Mouse (Mus musculus) adrenal gland, adult (tissue): ENCODE results near the gene Armc10.
A peak's percentile ranks its signal among the peaks of the same experiment; 100 is the strongest.
"Not testable (repeated sequence)": the region's sequence is repeated elsewhere in the genome, so short reads cannot be mapped to it uniquely, and the experiment has no call there.

Source experiments
- DNase-seq, 2 experiments: peaks; one replicate each; pipeline ENCODE4 v3.0.0; 2022 to 2023; ENCODE audit warnings: low spot score in 1 of 2; ENCODE audit not compliant: inconsistent age in 2 of 2

The Armc10 gene

GRCm38 (mm10) chr5:21702009-21702364, 56.4 kb downstream of the Armc10 start:
- no peak for DNase-seq

- no peak for DNase-seq
These were observed 57.4 kb downstream of the Armc10 start for GRCm38 (mm10) chr5:21702873-21703475.

- DNase-seq = peak in 1 of 2 experiments; percentile 76
These were observed 58.1 kb downstream of the Armc10 start for GRCm38 (mm10) chr5:21703708-21704107.

GRCm38 (mm10) chr5:21706546-21706945, 60.9 kb downstream of the Armc10 start:
- no peak for DNase-seq

GRCm38 (mm10) chr5:21708011-21708410, 62.4 kb downstream of the Armc10 start:
- not testable (repeated sequence) for DNase-seq
